Mouse (Mus musculus) limb, embryonic 12.5 days (tissue): Measurements from ENCODE around the gene Adprm. TPM values are rescaled to one million over a fixed set of nuclear protein-coding genes. Genes with fewer than 3 reads are reported as not detected.
A peak's percentile ranks its signal among the peaks of the same experiment; 100 is the strongest.

Experiments used
- ATAC-seq: fragments of 200-750 bp; cut with Nextera tagmentation; 2 replicates; pipeline ENCODE4 v1.8.0; 2017; ENCODE audit warnings: low read depth, moderate TSS enrichment; ENCODE audit not compliant: insufficient number of reproducible peaks, insufficient read depth, low FRiP score, low TSS enrichment
- H3K27ac ChIP-seq: fragments of 300-500 bp; sonication (generic); 2 replicates; pipeline ENCODE4 v1.5.1; 2016; ENCODE audit warnings: mild to moderate bottlenecking, moderate library complexity
- H3K27me3 ChIP-seq: fragments of 300-500 bp; sonication (generic); 2 replicates; pipeline ENCODE4 v1.6.1; 2016; ENCODE audit warnings: mild to moderate bottlenecking, moderate library complexity
- H3K36me3 ChIP-seq: fragments of 300-500 bp; sonication (generic); 2 replicates; pipeline ENCODE4 v1.6.1; 2016; ENCODE audit warnings: mild to moderate bottlenecking, moderate library complexity
- H3K4me1 ChIP-seq: fragments of 300-500 bp; sonication (generic); replicated peaks from 2 replicates; pipeline ENCODE4 v1.6.1; 2016
- H3K4me2 ChIP-seq: fragments of 300-500 bp; sonication (generic); 2 replicates; pipeline ENCODE4 v1.6.1; 2016; ENCODE audit warnings: mild to moderate bottlenecking, moderate library complexity
- H3K4me3 ChIP-seq: fragments of 300-500 bp; sonication (generic); replicated peaks from 2 replicates; pipeline ENCODE4 v1.5.1; 2016; ENCODE audit warnings: mild to moderate bottlenecking
- H3K9ac ChIP-seq: fragments of 300-500 bp; sonication (generic); replicated peaks from 2 replicates; pipeline ENCODE4 v1.6.1; 2016; ENCODE audit warnings: mild to moderate bottlenecking, moderate library complexity
- H3K9me3 ChIP-seq: fragments of 300-500 bp; sonication (generic); 2 replicates; pipeline ENCODE4 v1.6.1; 2016; ENCODE audit warnings: mild to moderate bottlenecking, moderate library complexity
- WGBS: fragments of 180-500 bp; shearing (Covaris S2); methylation state at CpG from one replicate; pipeline ENCODE4 v1.1.7; 2016; 5-methylcytosine and 5-hydroxymethylcytosine counted together
- polyA plus RNA-seq: library from polyadenylated mRNA; unstranded; fragments of >200 nt; fragmentation: Nextera tagmentation; extraction: Ambion mirVana; gene quantifications from 2 replicates; pipeline ENCODE4 v1.2.1, GENCODE M21; 2016

Adprm gene
- polyA plus RNA-seq, 1 experiment from 2014 or later = 32.3 TPM

DNA sequence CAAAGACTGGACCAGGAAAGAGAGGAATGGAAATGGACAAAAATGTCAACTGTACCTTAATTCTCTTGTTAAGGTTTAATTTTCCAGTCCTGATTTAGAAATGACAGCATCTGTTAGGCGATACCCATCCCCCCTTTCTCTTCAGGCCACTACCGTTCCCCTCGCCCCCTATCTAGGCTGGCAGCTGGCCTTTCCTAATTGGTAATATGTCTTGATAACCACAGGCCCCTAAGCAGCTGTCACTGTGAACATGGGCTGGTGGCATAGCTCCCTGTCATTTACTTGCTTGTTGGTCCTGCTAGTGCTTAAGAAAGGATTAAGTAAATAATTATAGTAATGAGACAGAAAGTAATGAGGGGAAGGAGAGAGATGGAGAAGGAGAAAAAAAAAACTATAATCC lies 25.0 kb upstream of the Adprm start:
- H3K4me1 ChIP-seq = no peaks in the 10 kb centered on the region
- ATAC-seq = no peak
- no peak overlapping the region for H3K4me3 ChIP-seq
- peaks cover 5% of the 10 kb centered on the region; the same call in 1 of the 2 replicates for H3K27me3 ChIP-seq
- no peak overlapping the region for H3K4me2 ChIP-seq
- no peaks in the 10 kb centered on the region for H3K36me3 ChIP-seq
- WGBS = 34% methylated on average over 3 of the region's 3 CpGs
- H3K27ac ChIP-seq = no peak overlapping the region
- no peak overlapping the region for H3K9ac ChIP-seq
- H3K9me3 ChIP-seq = no peaks in the 10 kb centered on the region

DNA sequence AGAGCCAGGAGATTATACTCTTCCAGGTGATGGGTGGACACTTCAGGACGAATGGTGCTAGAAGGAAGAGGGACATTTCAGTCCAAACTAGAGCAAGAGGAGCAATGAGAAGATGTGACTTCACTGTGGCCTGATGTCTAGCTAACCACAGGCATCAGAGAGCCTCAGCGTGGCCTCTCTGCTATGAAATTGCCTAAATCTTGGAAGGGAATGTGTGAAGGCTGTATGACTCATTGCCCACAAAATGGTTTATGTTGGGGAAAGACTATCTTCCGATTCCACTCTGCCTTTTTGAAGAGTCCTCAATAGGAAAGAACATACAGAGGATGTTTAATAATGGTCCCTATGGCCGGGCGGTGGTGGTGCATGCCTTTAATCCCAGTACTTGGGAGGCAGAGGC lies 24.4 kb upstream of the Adprm start:
- no peaks in the 10 kb centered on the region for H3K9me3 ChIP-seq
- H3K27me3 ChIP-seq = no peaks in the 10 kb centered on the region; the same call in 1 of the 2 replicates
- no peak overlapping the region for H3K9ac ChIP-seq
- H3K4me2 ChIP-seq = no peak overlapping the region
- ATAC-seq = no peak
- no peaks in the 10 kb centered on the region for H3K36me3 ChIP-seq
- 90% methylated on average over 5 of the region's 5 CpGs for WGBS
- H3K4me1 ChIP-seq = no peaks in the 10 kb centered on the region
- H3K4me3 ChIP-seq = no peak overlapping the region
- no peak overlapping the region for H3K27ac ChIP-seq

DNA sequence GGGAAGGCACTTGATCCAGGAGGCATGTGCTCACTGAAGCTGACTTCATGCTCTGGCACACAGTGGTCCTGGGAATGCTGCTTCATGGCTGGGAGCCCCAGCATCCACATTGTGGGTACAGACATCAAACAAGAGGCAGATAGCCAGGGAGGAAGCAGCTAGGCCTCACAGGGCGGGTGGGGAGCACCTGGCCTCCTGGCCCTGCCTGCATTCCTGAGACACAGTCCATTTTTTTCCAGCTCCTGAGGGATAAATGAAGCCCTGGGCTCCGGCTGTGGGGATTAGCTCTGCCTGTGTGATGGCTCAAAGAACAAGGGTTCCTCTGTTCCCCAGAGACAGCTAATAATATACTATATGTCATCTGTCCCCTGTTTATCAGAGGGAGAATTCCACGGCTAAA lies 22.6 kb upstream of the Adprm start:
- 53% methylated on average over 3 of the region's 3 CpGs for WGBS
- Histone ChIP-seq H3K27me3 (no peaks in the 10 kb centered on the region; the same call in 1 of the 2 replicates), H3K9ac (no peak overlapping the region), H3K27ac (no peak overlapping the region), H3K4me3 (no peak overlapping the region), H3K36me3 (no peaks in the 10 kb centered on the region), H3K4me1 (no peaks in the 10 kb centered on the region), H3K9me3 (no peaks in the 10 kb centered on the region), H3K4me2 (no peak overlapping the region)
- no peak for ATAC-seq

DNA sequence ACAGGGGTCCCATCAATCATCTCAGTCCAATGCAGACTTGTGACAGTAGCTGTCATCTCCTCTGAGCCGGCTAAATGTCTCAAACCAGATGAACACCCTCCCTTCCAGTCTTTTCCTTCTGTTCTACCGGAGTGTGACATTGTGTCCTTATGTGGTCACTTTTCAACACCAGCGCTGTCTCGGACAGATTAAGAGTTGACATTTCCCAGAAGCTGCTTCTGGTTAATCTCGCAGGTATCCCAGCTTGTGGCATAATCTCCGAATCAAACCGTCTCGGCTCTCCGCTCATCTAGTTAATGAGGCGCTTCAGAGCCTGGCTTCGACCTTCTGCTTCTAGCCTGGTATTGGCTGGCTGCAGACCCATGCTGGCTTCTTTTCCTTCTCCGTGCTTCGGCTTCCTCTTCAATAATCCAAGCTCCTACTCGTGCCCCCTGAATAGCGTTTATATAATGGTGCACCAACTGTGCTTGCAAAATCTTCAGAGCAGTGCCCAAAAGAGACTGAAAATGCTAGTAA lies 20.3 kb upstream of the Adprm start:
- H3K4me3 ChIP-seq = no peak overlapping the region
- no peaks in the 10 kb centered on the region for H3K9me3 ChIP-seq
- ATAC-seq = no peak
- H3K27me3 ChIP-seq = no peaks in the 10 kb centered on the region; the same call in 1 of the 2 replicates
- no peaks in the 10 kb centered on the region for H3K4me1 ChIP-seq
- no peak overlapping the region for H3K4me2 ChIP-seq
- WGBS = 77% methylated on average over 15 of the region's 15 CpGs
- H3K9ac ChIP-seq = no peak overlapping the region
- 0 out of 2 replicates have a peak, but pooled peaks cover 2% of the 10 kb centered on the region for H3K36me3 ChIP-seq
- H3K27ac ChIP-seq = no peak overlapping the region

DNA sequence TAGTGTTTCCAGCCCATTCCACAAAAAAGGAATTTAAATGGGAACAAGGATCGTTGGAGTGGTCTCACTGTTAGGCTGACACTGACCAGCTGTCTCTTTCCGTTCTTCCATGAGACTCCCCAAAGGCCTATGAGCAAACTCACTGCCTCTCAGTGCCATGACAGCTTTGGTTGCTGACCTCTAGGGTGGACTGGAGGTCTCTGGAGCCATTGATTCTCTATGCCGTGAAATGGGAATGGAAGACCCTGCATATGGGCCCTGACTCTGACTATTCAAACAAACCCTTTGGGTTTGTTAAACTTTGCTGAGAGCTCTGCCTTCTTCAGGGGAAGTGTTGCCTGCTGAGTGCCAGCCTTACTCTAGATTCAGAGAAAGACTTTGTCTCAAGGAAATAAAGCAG lies 15.3 kb upstream of the Adprm start:
- H3K9me3 ChIP-seq = no peaks in the 10 kb centered on the region
- peaks cover 49% of the 10 kb centered on the region for H3K36me3 ChIP-seq
- no peak overlapping the region for H3K4me2 ChIP-seq
- no peak overlapping the region for H3K4me3 ChIP-seq
- no peak for ATAC-seq
- no peaks in the 10 kb centered on the region for H3K27me3 ChIP-seq
- no peaks in the 10 kb centered on the region for H3K4me1 ChIP-seq
- H3K27ac ChIP-seq = no peak overlapping the region
- H3K9ac ChIP-seq = no peak overlapping the region
- WGBS = 92% methylated on average over 3 of the region's 3 CpGs

DNA sequence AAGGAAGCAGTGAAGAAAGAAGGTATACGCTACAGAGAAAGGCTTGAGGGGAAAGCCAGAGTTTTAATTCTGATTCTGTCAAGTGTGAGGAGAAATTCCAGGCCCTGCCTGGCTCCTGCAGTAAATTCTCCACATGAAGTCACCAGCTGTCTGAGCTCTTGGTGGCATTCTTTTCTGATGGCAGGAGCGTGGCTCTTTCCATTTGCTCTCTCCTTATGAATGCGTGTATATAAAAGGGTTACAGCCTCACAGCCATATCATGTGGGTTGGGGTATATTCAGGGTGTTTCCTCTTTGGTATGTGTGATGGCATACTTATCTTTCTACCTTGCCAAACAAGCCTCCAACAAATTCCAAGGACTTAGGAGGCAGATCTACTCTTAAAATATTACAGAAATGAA lies 10.3 kb upstream of the Adprm start:
- peaks cover 92% of the 10 kb centered on the region for H3K36me3 ChIP-seq
- WGBS = 88% methylated on average over 3 of the region's 3 CpGs
- ATAC-seq = no peak

DNA sequence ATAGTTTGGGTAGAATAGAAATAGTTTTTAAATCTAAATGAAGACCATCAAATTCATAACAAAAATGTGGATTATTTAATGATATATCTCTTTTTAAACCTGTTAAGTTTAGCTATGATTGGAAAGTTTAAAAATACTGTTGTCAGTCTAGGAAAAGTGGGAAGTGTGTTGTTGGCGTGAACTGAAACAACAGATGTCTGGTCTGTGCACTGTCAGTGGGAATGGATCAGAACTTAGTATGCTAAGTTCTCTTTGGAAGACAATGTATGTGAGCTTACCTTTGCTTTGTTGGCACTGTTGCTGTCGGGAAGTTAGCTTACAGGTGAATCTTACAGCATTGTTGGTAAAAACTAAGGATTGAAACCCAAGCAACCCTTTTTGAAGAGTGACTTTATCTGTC lies 8.9 kb upstream of the Adprm start:
- no peaks in the 10 kb centered on the region for H3K27me3 ChIP-seq
- H3K4me1 ChIP-seq = no peaks in the 10 kb centered on the region
- ATAC-seq = no peak
- H3K9ac ChIP-seq = no peak overlapping the region
- H3K9me3 ChIP-seq = no peaks in the 10 kb centered on the region
- H3K36me3 ChIP-seq = peaks cover 95% of the 10 kb centered on the region
- H3K4me3 ChIP-seq = no peak overlapping the region
- WGBS = 89% methylated on average over 2 of the region's 2 CpGs
- no peak overlapping the region for H3K27ac ChIP-seq
- H3K4me2 ChIP-seq = no peak overlapping the region

More for the DNA sequence above, 10.3 kb upstream of the Adprm start:
- Histone ChIP-seq H3K9me3 (no peaks in the 10 kb centered on the region), H3K4me3 (no peak overlapping the region), H3K9ac (no peak overlapping the region), H3K27me3 (no peaks in the 10 kb centered on the region), H3K4me1 (no peaks in the 10 kb centered on the region), H3K4me2 (no peak overlapping the region), H3K27ac (no peak overlapping the region)

DNA sequence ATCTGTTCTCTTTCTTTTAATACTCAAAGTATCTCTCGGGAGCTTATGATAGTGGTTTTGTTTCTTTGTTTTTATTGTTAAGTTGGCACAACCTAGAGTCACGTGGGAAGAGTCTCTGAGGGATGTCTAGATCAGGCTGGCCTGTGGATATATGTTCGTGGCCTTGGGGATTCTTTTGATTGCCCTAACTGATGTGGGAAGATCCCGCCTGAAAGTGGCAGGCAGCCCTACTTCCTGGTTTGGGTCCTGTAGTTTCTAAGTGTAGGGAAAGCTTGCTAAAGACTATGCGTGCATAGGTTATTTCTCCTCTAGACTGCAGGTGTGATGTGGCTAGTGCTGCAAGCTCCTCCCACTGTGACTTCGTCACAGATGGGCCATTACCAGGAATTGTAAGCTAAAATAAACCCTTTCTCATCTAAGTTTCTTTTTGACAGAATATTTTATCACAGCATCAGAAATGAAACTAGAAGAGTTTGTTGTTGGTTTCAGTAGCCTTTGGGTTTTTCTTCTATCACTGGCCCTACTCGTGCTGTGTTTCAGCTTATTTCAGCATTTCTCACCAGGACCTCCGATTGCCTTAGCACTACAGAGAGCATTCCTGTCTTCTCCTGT lies 2.5 kb upstream of the Adprm start:
- H3K4me1 ChIP-seq = peaks cover 13% of the 10 kb centered on the region
- H3K27ac ChIP-seq = no peak overlapping the region
- peaks cover 55% of the 10 kb centered on the region for H3K36me3 ChIP-seq
- no peak overlapping the region for H3K4me2 ChIP-seq
- no peaks in the 10 kb centered on the region for H3K27me3 ChIP-seq
- no peaks in the 10 kb centered on the region for H3K9me3 ChIP-seq
- H3K9ac ChIP-seq = no peak overlapping the region
- H3K4me3 ChIP-seq = no peak overlapping the region
- ATAC-seq = no peak
- WGBS = 90% methylated on average over 8 of the region's 8 CpGs

DNA sequence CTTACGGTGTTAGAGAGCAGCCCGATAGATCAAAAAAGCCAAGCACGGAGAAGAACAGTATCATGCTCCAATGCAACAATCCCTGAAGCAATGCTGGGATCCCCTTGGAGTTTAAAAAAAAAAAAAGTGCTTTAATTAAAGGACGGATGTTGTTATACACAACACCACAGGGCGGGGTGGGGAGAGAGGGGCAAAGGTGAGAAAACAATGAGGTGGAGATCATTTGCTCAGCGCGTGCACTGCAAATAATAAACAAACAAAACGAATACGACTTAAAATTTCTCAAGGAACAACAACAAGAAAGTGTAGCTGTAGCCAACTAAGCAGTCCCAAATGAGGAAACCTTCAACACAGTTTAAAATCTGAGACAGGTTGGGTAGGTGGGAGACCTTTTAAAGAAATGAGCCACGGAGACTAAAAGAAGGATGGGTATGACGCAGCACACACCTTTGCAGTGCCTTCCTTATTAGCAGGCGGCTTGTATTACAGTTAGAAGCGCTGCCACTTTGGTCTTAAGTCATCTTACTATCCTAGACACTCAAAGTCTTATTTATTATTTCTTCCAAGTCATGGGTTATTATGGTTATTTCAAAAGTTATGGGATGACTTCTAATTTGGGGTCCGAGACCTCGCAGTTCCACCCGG lies 596 bp downstream of the Adprm start:
- peaks cover 13% of the 10 kb centered on the region for H3K4me1 ChIP-seq
- H3K4me2 ChIP-seq = peak overlapping the region; percentile 62
- peak overlapping the region; percentile 84 for H3K27ac ChIP-seq
- H3K9me3 ChIP-seq = no peaks in the 10 kb centered on the region
- no peaks in the 10 kb centered on the region for H3K27me3 ChIP-seq
- peaks cover 32% of the 10 kb centered on the region for H3K36me3 ChIP-seq
- H3K9ac ChIP-seq = peak overlapping the region; percentile 86
- peak overlapping the region; percentile 98 for H3K4me3 ChIP-seq
- 9% methylated on average over 16 of the region's 16 CpGs for WGBS
- ATAC-seq = no peak

DNA sequence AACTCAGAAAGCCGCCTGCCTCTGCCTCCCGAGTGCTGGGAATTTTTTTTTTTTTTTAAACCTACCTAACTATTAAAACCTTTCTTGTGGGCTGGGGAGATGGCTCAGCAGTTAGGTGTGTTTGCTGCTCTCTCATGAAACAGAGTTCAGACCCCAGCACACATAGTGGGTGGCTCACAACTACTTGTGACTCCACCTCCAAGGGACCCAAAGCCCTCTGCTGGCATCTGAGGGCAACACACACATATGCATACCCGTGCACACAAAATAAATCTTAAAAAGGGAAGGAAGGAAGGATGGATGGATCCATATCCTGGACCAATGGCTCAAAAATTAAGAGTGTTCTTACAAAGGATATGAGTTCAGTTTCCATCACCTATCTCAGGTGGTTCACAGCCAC lies 3.1 kb downstream of the Adprm start:
- 87% methylated on average over 3 of the region's 3 CpGs for WGBS
- Histone ChIP-seq H3K4me2 (no peak overlapping the region), H3K4me1 (peaks cover 13% of the 10 kb centered on the region), H3K27ac (no peak overlapping the region), H3K27me3 (no peaks in the 10 kb centered on the region), H3K36me3 (peaks cover 23% of the 10 kb centered on the region; the same call in 1 of the 2 replicates), H3K4me3 (no peak overlapping the region), H3K9me3 (no peaks in the 10 kb centered on the region), H3K9ac (no peak overlapping the region)
- ATAC-seq = no peak

DNA sequence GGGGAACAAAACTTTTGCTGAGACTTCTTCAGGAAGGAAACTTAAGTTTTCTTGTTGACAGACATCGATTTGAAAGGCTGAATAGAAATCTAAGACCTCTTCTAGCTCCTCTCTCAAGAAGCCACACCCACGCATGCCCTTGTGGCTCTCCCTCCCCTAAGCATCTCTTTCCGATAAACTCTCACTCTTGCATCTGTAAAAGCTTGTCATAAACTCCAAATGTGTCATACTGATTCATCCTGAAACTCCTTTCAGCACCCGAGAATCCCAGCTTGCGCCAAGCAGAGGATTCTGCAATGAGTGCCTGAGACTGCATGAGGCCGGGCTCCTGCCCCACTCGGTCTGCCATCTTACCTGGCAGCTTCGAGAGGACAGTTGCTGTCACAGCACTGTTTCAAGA lies 3.9 kb downstream of the Adprm start:
- WGBS = 94% methylated on average over 8 of the region's 8 CpGs
- no peak for ATAC-seq
- H3K4me1 ChIP-seq = peaks cover 7% of the 10 kb centered on the region
- H3K27me3 ChIP-seq = no peaks in the 10 kb centered on the region
- H3K4me3 ChIP-seq = no peak overlapping the region
- H3K4me2 ChIP-seq = no peak overlapping the region
- H3K9me3 ChIP-seq = no peaks in the 10 kb centered on the region
- H3K9ac ChIP-seq = no peak overlapping the region
- no peak overlapping the region for H3K27ac ChIP-seq
- peaks cover 23% of the 10 kb centered on the region; the same call in 1 of the 2 replicates for H3K36me3 ChIP-seq
